Mouse (Mus musculus) cerebellum, postnatal 10 days (tissue): ENCODE results near the gene Negr1.

ENCODE experiments used
- DNase-seq, 2 experiments: peaks; one replicate each; pipeline ENCODE4 v3.0.0; 2021; ENCODE audit warnings: mixed read lengths in 2 of 2

The Negr1 gene

DNA sequence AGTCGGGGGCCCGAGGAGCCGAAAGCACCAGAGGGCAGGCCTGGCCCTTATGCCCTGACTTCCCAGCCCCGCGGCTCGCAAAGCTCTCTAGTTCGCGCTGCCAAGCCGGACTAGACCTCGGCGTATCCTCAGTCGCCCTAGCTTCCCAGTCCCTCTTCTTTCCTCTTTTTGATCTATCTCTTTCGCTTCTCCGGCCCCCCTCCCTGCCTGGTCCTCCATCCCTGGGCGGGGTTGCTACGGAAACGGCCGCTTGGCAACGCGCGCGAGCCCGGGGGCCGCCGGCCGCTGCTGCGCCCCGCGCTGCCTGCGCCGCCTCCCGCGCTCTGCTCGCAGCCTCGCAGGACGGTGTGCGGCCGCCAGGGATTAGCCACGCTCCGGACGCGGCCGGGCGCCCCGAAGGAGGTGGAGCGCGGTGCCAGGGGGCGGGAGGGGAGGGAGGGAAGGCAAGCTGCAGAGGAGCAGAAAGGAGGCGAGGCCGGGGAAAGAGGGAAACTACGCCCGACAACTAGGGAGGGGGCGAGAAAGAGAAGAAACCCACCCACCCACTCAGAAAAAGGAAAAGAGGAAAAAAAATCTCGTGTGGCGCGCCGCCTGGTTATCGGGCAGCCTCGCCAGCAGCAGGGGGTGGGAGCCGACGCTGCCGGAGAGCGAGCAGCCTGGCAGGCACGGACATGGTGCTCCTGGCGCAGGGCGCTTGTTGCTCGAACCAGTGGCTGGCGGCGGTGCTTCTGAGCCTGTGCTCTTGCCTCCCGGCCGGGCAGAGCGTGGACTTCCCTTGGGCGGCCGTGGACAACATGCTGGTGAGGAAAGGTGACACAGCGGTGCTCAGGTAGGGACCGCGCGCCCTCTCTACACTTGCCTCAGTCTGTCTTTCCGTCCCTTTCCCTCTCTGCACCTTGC, at the start of gene Negr1:
Gene Negr1, plus strand, starts transcription at position 271 of the 900 bp plus-strand sequence.
- peak; percentile 90 to 93 for DNase-seq

DNA sequence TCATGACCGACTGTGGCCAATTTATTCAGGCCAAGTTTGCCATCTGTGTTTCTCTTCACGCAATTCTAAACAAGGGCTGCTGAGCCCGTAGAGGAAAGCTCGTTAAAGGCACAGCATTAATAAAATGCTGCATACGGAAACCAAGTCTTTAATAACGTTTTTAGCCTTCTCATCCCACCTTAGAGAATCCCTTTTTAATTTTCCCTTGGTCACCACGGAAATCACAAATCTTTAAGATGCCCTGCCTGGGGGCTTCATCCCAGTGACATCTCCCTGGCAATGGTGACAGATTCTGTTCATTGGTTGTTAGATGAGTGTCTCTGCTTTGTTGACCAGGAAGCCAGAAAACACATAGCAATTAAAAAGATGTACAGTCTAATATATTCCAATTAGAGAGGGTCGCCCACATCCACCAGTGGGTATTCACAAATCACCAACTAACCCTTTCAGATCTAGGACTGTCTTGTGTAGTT, 35.1 kb upstream of the Negr1 start:
- peak; percentile 50 to 65 for DNase-seq

DNA sequence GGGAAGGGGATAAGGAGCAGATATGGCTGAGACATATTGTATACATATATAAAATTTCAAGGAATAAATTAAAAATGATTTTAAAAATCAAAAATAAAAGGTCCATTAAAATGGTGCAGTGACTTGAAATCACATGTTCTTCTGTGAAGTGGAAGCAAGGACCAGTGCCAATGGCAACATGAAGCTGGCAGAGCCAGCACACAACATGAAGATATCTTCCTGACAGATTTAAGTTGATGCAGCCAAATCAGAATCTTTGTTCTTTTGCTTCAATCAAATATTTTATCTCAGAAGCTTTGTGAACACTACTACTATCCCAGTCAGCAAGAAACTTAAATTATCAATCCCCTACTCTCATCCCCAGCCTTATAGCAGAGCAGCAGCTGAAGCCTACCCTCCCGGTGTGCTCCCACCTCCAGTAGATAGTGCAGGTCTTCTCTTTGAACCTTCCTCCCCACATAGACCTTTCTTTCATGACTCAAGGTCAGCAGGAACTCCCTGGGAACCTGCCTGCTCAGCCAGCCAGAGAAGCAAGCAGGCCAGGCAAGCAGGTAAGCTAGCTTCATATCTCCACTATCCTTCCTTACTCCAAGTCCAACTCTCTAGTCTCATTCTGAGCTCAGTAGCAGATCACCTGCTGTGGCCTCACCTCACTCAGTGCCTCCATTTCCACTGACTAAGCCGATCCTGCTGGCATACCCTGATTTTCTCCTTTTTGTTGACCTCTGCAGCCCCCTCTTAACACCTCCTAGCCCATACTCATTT, 34.2 kb upstream of the Negr1 start:
- peak; percentile 84 to 85 for DNase-seq

DNA sequence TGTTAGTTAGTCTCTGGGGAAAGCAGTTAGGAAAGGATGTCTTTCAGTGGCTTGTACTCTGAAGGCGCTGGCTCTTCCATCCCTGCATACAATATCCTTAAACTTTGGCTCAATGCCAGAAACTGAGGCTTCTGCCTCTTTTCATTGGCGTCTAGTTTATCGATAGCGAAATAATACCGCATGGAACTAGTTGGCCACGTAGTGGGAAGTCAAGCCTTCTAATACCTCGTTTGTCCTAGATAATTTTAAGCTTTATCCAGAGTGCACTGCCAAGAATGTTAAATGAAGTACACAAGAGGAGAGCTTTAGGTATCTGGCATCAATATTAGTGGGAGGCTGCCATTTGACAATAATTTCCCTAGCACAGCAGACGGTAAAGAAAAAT, 2.2 kb upstream of the Negr1 start:
- peak; percentile 43 to 79 for DNase-seq

DNA sequence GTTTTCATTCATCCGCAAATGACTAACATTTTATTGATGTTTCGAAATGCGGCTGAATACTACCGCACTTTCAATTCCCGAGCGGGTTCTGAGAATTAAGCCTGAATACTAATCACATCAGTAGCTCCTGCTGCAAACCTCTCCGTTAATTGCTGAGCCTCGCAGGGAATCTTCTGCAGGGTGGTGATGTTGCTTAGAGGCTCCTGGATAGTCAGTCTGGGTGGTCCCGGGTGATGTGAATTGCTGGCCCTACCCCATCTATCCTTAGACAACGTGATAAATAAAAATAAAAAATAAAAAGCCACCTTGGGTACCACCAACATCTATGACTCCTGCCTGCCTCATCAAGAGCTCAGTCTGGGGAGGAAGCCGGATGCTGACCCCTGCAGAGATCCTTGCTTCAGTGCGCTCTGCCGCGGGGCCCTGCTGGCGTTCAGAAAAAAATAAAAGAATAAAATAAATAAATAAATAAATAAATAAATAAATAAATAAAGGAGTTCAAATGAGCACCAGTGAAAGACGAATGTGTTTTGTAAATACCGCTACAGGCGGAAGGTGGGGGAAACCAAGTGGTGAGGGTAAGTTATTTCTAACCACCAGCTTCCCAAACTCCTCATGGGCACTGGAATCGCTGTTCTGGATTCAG, 1.6 kb upstream of the Negr1 start:
- DNase-seq, result peak; percentile 76

DNA sequence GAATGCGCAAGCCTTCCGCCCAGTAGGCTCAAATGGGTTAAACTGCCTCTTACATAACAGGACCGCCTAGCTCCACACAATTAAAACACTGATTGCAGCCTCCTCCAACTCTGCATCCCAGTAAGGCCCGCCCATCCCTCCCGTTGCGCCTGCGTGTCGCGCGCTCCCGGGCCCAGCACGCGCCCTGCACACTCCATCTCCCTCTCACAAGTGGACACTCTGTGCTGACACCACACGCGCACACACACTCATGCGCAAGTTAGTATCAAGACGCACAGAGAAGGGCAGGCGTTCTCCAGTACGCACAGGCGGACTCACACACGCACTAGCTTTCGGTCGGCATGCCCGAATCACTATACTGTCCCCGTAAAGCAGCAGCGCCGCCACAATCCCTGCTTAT, 828 bp upstream of the Negr1 start:
- peak; percentile 91 to 94 for DNase-seq

DNA sequence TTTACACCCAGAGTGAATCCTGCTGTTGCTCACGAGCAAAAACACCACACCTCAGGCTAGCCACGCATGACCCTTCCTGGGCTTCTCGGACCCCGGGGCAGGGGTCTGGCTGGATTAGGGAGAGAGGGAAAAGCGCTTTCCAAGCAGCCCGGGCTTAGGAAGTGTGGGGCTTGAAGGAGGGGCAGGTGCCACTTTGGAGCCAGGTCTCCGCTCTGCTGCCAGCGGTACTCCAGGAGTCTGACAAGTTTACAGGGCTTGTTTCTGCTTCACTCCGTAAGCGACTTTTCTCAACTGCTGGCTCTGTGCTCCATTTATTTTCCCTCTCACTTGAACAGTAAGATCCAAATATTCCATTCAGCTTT, 811 bp downstream of the Negr1 start:
- DNase-seq, result peak; percentile 59 to 60

DNA sequence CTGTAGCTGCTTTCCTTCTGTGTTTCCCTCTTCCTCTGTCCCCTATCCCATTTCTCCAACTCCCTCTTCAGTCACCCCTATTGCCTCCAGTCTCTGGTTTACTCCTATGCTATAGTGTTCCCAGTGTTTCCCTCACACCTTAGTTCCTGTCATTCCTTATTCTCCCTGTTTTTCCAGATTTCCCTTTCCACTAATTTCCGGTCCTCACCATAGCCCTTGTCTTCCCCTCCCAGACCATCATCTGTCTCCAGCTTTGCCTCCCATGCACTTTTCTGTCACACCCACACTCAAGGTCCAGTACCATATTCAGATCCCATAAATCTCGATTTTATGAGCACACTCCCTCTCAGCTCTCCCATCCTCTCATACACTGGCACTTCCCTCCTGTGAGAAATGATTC, 1.2 kb downstream of the Negr1 start:
- peak in 1 of 2 experiments; percentile 9 for DNase-seq

DNA sequence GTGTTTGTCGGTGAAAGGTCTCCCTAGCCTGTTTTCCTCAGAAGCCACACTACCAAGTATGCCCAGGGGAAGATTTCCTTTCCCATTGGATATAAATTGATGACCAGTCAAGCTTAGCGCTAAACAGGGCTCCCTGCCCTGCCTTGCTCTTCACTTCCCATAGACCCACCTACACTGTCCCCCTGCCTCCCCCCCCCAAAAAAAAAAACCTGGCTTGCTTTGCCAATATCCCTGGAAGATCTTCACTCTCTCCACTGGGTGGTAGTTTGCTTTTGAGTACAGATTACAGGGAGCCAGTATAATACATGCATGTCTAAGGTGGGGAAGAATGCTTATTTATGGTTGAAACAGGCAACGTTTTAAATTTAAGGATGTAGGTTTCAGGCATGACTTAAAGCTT, 1.8 kb downstream of the Negr1 start:
- DNase-seq, result peak; percentile 38 to 53

DNA sequence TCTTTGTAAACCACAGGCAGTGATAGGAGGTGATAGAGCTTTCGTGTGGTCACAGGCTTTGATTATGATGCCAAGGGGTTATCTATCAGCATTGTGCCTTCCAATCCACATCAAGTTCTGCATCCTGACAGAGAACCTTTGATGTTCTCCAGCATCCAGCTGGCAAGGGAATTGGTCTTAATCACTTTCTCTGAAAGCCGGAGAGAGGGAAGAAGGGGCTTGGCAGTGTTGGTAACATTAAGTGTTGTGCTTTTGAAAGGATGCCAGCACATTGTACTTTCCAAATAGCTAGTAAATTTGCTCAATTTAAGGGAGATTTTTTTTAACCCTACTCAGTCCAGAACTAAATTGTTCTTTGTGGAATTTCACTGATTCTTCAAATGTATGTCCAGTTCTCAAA, 11.9 kb downstream of the Negr1 start:
- DNase-seq, result no peak

DNA sequence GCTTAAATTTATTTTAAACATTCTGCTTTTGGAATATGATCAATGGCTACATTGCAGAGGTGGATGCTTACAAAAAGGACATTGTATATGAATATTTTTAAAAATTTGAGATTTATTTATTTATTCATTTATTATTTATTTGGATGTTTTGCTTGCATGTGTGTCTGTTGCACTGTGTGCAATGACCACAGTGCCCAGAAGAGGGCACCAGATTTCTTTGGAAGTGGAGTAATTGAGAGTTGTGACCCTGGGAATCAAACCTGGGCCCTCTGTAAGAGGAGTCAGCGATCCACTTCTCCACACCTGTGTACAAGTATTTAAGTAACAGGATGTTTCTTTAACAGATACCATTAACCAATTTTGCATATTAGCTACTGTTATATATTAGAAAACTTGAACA, 14.7 kb downstream of the Negr1 start:
- DNase-seq, result peak; percentile 20 to 25

DNA sequence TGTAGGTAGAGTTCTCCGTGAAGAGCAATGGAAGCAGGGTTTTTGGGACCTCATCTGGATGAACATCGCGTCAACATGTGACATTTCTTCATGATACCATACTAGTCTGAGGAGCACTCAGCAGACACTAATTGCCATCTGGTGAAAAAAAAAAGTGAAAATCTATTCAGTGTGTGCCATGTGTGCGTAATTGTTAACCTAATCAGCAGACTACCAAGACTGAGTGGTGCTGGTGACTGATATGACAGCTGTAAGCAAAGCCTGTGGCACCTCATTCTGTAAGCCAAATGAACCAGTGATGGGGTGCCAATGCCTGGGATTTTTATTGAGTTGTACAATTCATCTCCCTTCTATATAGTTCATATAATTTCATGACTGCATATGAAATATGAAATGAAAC, 29.0 kb downstream of the Negr1 start:
- DNase-seq, result no peak

DNA sequence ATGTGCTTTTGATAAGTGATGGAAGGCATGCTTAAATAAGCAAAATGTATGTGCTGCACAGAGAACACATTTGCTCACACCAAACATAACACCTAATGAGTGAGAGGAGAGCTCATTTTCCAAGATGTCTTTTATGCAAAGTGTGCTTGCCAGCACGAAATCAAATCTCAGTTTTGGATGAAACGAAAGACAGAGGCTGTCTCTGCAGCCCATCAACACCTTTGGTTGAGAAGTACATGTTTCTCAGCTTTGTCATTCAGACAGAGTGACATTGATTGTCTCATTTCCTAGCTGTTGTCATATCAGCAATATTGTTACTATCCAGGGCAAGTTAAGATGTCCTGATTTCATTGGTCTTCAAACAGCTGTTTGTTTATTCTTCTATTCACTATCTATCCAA, 29.5 kb downstream of the Negr1 start:
- no peak for DNase-seq

DNA sequence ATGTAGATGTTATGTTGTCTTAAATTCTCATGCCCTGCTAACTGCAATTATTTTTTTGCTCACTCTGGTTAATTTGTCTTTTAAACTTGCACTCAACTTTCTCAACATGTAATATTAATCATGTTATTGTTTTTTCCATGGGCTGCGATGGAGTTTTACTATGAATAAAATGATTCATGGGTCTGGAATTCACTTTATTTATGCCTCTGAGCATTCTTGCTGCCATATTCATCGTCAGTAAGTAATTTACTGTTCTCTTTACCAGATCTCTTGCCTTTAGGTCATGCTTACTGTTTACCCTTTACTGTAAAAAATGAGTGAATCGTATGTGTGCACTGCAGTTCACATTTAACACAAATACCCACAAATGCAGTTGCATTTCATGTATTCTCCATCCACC, 45.3 kb downstream of the Negr1 start:
- no peak for DNase-seq

DNA sequence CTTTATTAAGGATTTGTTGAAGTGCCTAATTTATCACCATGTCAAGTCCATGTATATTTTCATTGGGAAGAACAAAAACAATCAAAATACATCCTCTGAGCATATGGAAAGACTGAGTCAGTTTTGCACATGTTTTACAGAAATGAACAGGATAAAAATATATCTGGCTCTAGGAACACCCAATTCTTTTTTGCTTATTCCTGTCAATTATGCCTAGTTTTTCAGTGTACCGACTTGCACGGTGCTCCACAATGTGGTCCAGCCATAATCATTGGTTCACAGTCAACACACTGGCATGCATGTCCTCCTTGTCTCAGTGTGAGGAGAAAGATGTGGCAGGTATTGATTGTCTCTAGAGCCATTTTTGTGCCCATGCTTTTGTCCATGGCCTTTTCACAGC, 58.3 kb downstream of the Negr1 start:
- DNase-seq, result no peak

DNA sequence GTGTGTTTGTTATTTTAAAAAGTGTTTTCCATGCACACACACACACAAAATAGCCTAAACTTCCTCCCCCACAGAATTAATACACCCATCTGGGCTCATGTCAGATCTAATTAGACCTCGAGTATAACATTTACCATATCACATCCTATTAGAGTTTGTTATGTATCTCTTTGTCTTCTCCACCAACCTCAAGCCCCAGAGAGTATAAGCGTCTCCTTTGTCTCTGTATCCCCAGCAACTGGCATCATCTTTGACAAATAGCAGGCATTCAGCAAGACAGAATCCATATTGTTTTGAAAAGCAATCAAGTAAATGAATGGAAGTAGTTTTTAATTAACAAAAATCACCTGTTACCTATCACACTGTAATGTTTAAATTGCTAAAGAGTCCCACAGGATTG, 67.0 kb downstream of the Negr1 start:
- DNase-seq, result no peak

DNA sequence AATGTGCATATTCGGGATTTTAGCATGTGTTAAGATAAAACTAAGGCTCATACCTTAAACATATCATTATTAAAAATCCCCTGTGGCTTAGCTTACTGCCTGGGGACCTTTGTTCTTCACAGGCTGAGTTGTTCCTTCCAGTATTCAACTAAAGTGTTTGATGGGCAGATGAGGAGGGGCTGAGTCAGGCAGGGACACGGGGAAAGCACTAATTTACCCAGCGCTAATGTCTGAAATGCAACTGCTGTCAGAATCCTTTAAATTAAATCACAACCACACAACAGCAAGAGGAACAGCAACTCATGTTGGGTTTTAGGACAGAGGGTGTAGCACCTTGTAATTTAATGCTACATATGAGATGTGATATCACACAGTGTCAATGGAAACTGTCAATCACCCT, 71.3 kb downstream of the Negr1 start:
- DNase-seq, result no peak

DNA sequence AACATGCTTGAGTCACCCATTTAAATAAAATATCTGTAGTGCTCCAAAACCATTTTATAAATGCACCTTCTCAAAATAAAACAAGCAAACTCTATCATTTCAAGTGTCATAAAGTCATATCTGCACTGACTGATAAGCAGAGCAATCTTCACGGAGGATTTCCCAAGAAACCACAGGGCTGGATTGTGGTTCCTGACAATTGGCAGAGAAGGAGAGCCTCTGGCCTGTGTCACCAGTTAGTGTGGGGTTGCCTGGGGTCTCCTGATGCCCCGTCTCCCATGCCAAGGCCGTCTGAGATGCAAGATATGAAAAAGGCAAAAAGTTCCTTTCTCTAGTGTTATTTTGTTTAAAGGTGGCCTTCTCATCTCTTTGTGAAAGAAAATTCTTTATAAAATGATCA, 77.8 kb downstream of the Negr1 start:
- DNase-seq, result peak; percentile 23 to 25

DNA sequence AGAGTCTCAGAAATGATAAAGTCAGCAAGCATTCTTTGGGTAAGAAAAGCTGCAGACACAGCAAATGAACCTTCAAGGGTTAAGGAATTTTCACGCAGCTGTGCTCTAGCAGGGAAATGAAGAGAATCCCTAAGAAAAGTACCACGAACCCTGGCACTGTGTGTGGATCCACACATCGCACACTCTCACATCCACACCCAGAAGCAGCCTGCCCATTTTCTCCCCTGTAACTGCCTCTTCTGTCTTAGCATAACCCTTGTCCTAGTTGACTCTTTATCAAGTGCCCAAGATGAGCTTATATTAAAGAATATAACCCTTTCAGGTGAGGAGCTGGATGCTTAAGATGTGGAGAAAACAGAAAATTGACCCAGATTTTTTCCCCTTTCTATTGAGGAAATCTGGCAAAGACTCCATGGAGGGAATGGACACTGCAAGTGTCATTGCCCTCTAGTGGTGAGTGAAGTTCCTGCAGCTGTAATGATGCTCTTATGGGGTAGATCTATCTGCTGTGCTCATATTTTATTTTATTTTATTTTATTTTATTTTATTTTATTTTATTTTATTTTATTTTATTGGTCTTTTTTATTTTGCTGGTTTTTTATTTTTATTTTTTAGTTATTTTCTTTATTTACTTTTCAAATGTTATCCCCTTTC, 82.2 kb downstream of the Negr1 start:
- DNase-seq, result peak; percentile 74 to 79

DNA sequence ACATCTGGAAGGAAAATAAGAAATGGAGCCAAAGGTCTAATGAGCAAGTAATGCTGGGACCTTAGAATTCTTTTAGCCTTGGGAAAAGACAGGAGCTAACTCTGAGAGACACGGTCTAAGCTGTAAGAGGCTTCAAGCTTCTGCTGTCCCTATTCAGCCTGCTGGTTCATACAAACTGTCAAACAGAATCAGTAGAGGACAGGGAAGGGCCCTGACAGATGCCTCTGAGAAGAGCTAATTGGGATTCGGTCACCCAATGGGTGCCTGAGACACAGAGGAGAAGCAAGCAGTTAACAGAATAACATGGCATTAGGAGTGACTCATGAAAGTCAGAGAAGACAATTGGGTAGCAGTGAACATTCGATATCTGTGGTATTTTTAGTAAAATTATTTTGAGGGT, 86.8 kb downstream of the Negr1 start:
- no peak for DNase-seq

DNA sequence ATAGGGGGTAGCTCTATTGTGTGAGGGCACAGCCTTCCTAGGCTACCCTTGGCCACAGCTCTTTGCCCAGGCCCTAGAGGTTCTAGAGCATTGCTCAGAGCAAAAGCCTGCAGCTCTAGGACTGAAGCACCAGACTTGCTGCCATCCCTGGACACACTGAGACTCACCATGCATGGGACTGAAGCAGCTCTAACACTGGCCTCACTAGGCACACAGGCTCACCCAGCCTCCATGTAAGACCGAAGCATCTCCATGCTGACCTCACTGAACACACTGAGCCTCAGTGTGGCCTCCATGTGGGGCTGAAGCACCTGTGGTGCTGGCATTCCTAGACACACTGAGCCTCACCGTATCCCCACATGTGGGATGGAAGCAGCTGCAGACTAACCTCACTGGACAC, 101.0 kb downstream of the Negr1 start:
- no peak for DNase-seq

DNA sequence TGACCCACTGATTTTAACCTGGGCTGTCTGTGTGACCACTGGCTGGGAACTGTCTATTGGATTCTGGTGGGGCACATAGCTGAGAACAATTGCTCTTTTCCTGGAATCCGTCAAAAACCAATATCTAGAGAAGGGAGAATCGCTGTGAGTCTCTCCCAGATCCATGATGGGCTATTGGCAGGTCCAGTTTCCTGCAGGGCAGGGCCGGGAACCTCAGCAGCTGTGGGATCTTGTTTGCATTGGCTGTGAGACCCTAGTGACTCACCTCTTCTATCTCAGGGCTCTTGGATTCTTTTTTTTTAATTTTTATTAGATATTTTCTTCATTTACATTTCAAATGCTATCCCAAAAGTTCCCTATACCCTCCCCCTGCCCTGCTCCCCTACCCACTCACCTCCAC, 111.0 kb downstream of the Negr1 start:
- DNase-seq, result no peak

DNA sequence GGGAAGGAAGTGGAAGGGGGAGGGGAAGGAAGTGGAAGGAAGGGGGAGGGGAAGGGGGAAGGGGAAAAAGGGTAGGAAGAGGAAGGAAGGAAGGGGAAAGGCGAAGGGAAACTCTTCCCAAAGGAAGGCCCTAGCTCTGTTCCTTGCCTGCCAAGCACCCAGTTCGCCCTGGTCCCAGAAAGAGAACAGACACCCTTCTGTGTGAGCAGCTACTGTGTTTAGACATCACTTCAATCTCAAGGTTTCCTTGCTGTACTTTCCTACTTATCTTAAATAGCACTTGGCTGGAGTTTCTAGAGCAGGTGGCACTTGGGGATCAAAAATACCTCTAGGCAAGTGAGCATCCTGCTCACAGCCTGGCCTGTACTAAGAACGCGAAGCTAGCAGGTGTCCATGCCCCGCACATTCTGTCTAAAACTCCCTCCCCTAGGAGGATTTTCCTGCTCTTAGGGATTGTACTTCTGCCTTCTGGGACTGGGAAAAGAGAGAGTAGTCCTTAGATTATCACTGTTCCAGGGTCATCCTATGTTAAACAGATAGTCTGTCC, 128.5 kb downstream of the Negr1 start:
- DNase-seq, result peak in 1 of 2 experiments; percentile 15
